Mouse (Mus musculus) heart, embryonic 14.5 days (tissue): Measurements from ENCODE around the gene Gna12. TPM values are rescaled to one million over a fixed set of nuclear protein-coding genes. Genes with fewer than 3 reads are reported as not detected.

Experiments used
- ATAC-seq: fragments of 200-750 bp; cut with Nextera tagmentation; 2 replicates; pipeline ENCODE4 v1.8.0; 2017; ENCODE audit warnings: low read depth, moderate TSS enrichment; ENCODE audit not compliant: insufficient number of reproducible peaks, insufficient read depth, low FRiP score
- H3K27ac ChIP-seq, 2 experiments: fragments of 200-500 bp in 1 of 2; fragments of 300-500 bp in 1 of 2; sonication (generic) in 1 of 2; replicated peaks in 1 of 2; 2 replicates each; pipeline ENCODE4 v1.5.1; 2012 to 2014; ENCODE audit warnings: low read depth in 2 of 2, low read length in 2 of 2, control low read depth in 1 of 2, mild to moderate bottlenecking in 1 of 2, mixed read lengths in 1 of 2; ENCODE audit not compliant: control insufficient read depth in 1 of 2, insufficient read depth in 1 of 2
- H3K27me3 ChIP-seq: fragments of 300-500 bp; sonication (generic); 2 replicates; pipeline ENCODE4 v1.6.1; 2014; ENCODE audit warnings: mild to moderate bottlenecking, low read length, control low read depth; ENCODE audit not compliant: control insufficient read depth, insufficient read depth
- H3K36me3 ChIP-seq: fragments of 300-500 bp; sonication (generic); 2 replicates; pipeline ENCODE4 v1.6.1; 2014; ENCODE audit warnings: mild to moderate bottlenecking, control low read depth, low read length, mixed read lengths; ENCODE audit not compliant: control insufficient read depth, insufficient read depth
- H3K4me1 ChIP-seq, 2 experiments: fragments of 200-500 bp in 1 of 2; fragments of 300-500 bp in 1 of 2; sonication (generic) in 1 of 2; 2 replicates each; pipeline ENCODE4 v1.6.1; 2012 to 2014; ENCODE audit warnings: low read length in 2 of 2, control low read depth in 1 of 2, mixed read lengths in 1 of 2; ENCODE audit not compliant: control insufficient read depth in 2 of 2, insufficient read depth in 2 of 2
- H3K4me2 ChIP-seq: fragments of 300-500 bp; sonication (generic); 2 replicates; pipeline ENCODE4 v1.6.1; 2014; ENCODE audit warnings: mild to moderate bottlenecking, low read length
- H3K4me3 ChIP-seq, 2 experiments: fragments of 200-500 bp in 1 of 2; fragments of 300-500 bp in 1 of 2; sonication (generic) in 1 of 2; 2 replicates each; pipeline ENCODE4 v1.5.1; 2012 to 2014; ENCODE audit warnings: low read length in 2 of 2, mild to moderate bottlenecking in 2 of 2, control low read depth in 1 of 2, low read depth in 1 of 2, moderate library complexity in 1 of 2; ENCODE audit not compliant: control insufficient read depth in 1 of 2, insufficient read depth in 1 of 2
- H3K9ac ChIP-seq: fragments of 300-500 bp; sonication (generic); 2 replicates; pipeline ENCODE4 v1.6.1; 2014; ENCODE audit warnings: mild to moderate bottlenecking, low read length
- H3K9me3 ChIP-seq: fragments of 300-500 bp; sonication (generic); 2 replicates; pipeline ENCODE4 v1.6.1; 2016; ENCODE audit warnings: low read length, control low read depth; ENCODE audit not compliant: control insufficient read depth
- WGBS: fragments of 180-500 bp; shearing (Covaris S2); extraction: QIAGEN DNeasy Blood & Tissue Kit; methylation state at CpG from one replicate; pipeline ENCODE4 v1.1.7; 2014; 5-methylcytosine and 5-hydroxymethylcytosine counted together
- polyA plus RNA-seq: library from polyadenylated mRNA; unstranded; fragments of >200 nt; fragmentation: Nextera tagmentation; extraction: Ambion mirVana; gene quantifications from 2 replicates; pipeline ENCODE4 v1.2.1, GENCODE M21; 2014

The Gna12 gene
- polyA plus RNA-seq, 1 experiment from 2014 or later = 53.8 TPM

DNA sequence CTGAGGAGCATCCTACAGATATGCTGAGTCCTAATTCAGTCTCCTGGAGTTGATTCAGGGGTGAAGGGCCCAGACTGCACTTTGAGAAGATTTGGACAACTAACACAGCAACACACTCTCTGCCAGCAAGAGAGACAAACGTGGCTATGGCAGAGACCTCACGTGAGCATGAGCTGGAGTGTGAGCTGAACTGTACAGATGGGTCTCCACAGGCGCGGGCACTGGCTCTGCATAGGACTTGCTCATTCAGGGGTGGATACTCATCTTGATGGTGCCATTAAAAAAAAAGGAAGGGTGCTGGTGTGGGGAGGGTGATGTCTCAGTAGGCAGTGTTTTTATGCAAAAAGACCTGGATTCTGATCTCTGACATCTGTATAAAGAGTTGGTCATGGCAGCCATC, 55.1 kb downstream of the Gna12 start:
- no peak for ATAC-seq

DNA sequence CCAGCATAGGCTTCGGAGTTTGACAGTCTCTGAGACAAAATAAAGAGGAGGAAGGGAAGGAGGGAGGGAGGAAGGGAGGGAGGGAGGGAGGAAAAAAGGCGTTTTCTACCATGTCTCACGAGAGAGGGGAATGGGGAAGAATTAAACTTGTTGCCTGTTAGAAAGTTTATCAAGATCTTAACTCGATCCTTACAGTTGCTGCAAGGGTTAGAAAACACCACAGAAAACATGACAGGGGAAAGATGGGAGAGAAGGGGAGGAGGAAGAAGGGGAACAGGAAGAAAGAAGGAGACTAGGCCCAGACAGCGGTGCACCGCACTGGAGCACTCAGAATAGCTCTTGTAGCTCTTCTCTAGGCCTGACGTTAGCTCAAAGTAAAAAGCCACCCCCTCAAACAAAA, 58.1 kb downstream of the Gna12 start:
- peaks cover 27 to 54% of the 10 kb centered on the region in 2 experiments for H3K4me1 ChIP-seq
- ATAC-seq = no peak
- 50% methylated on average over 7 of the region's 7 CpGs for WGBS

More for the DNA sequence above, 55.1 kb downstream of the Gna12 start:
- H3K36me3 ChIP-seq = peaks cover 30% of the 10 kb centered on the region
- peaks cover 7 to 42% of the 10 kb centered on the region in 2 experiments for H3K4me1 ChIP-seq
- H3K27me3 ChIP-seq = no peaks in the 10 kb centered on the region
- WGBS = 88% methylated on average over 4 of the region's 4 CpGs
- no peak overlapping the region for H3K4me2 ChIP-seq
- no peak overlapping the region for H3K27ac ChIP-seq
- no peaks in the 10 kb centered on the region for H3K9me3 ChIP-seq
- H3K4me3 ChIP-seq = no peak overlapping the region
- H3K9ac ChIP-seq = no peak overlapping the region

DNA sequence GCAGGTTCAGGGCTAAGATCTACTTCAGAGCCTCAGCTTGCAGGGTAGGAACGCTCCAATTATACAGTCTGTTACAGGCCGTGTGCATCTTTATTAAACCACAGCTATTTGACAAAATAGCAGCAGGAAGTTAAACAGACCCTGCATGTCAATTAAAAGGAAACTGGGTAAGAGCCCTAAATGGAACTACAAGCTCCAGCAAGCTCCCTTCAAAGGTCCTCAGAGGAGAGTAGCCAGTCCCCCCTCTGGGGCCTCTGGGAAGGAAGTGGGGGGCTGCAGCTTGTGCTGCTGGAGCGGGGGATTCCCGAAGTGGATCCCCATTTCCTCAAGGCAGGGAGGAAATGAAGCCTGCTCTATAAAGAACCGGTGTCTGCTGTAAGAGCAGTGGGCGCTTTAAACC, 58.6 kb downstream of the Gna12 start:
- ATAC-seq = no peak
- peak overlapping the region; percentile 57 to 74 for H3K27ac ChIP-seq
- H3K9ac ChIP-seq = no peak overlapping the region
- H3K36me3 ChIP-seq = peaks cover 16% of the 10 kb centered on the region
- no peaks in the 10 kb centered on the region for H3K9me3 ChIP-seq
- no peaks in the 10 kb centered on the region for H3K27me3 ChIP-seq
- H3K4me3 ChIP-seq = no peak overlapping the region
- WGBS = 48% methylated on average over 6 of the region's 6 CpGs
- H3K4me1 ChIP-seq = peaks cover 25 to 54% of the 10 kb centered on the region in 2 experiments
- no peak overlapping the region for H3K4me2 ChIP-seq

More for the DNA sequence above, 58.1 kb downstream of the Gna12 start:
- Histone ChIP-seq H3K36me3 (peaks cover 16% of the 10 kb centered on the region), H3K27ac (peak overlapping the region; percentile 57 to 74), H3K27me3 (no peaks in the 10 kb centered on the region), H3K4me3 (no peak overlapping the region), H3K4me2 (no peak overlapping the region), H3K9me3 (no peaks in the 10 kb centered on the region), H3K9ac (no peak overlapping the region)

- Histone ChIP-seq H3K4me2 (peak overlapping the region; percentile 16), H3K4me3 (no peak overlapping the region), H3K36me3 (peaks cover 3% of the 10 kb centered on the region; the same call in 1 of the 2 replicates), H3K27ac (peak overlapping the region; percentile 96 to 98), H3K9ac (peak overlapping the region; percentile 55), H3K27me3 (no peaks in the 10 kb centered on the region), H3K9me3 (no peaks in the 10 kb centered on the region), H3K4me1 (peaks cover 32 to 54% of the 10 kb centered on the region in 2 experiments)
- no peak for ATAC-seq
- whole genome bisulfite sequencing = 37% methylated on average over 5 of the region's 5 CpGs
Observed at GRCm38 (mm10) chr5:140768333-140768732, 61.9 kb downstream of the Gna12 start.

DNA sequence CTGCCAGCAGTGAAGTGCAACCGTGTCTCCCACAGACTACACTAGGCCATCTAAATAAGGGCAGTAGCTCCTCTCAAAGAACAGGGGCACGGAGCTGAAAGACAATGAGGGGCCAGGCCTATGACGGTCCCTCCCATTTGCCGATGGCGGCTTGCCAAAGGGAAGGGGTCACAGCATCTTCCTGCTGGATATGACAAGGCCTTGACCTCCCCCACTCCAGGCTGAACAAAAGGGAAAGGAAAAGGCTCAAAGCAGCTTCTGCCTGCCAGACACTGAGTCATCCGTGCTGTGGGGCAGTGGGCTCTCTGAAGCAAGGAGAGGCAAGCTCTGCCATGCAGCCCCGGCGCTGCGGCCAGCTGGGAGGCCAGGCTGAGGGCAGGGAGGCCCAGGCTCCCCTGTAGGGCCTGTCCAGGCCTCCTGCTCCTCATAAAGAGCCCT, 62.5 kb downstream of the Gna12 start:
- Histone ChIP-seq H3K9ac (peak overlapping the region; percentile 55), H3K4me1 (peaks cover 32 to 54% of the 10 kb centered on the region in 2 experiments), H3K27ac (peak overlapping the region; percentile 96 to 98), H3K36me3 (0 out of 2 replicates have a peak, but pooled peaks cover 5% of the 10 kb centered on the region), H3K4me2 (peak overlapping the region; percentile 16), H3K9me3 (no peaks in the 10 kb centered on the region), H3K27me3 (no peaks in the 10 kb centered on the region), H3K4me3 (no peak overlapping the region)
- 2% methylated on average over 9 of the region's 9 CpGs for WGBS
- peak; percentile 81 for ATAC-seq

DNA sequence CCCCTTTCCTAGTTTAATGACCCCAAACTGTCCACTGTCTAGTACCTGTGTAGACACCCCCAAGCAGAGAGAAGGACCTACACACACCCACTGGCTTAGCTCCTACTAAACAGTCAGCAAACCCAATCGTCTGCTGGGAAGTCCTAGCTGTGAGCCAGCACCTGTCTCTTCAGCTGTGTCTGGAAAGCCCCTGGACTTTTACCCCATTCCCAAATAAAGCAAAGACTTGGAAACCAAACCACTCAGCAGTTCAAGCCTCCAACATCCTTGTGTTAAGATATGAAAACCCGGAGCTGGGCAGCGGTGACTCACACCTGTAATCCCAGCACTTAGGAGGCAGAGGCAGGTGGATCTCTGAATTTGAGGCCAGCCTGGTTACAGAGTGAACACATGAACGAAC, 63.7 kb downstream of the Gna12 start:
- peak overlapping the region; percentile 1 to 96; a peak in 2 of 4 replicates for H3K27ac ChIP-seq
- no peak overlapping the region for H3K9ac ChIP-seq
- H3K36me3 ChIP-seq = peaks cover 15% of the 10 kb centered on the region
- H3K4me2 ChIP-seq = no peak overlapping the region
- ATAC-seq = no peak
- H3K4me3 ChIP-seq = no peak overlapping the region
- no peaks in the 10 kb centered on the region for H3K27me3 ChIP-seq
- H3K9me3 ChIP-seq = no peaks in the 10 kb centered on the region
- peaks cover 30 to 44% of the 10 kb centered on the region in 2 experiments for H3K4me1 ChIP-seq
- WGBS = 76% methylated on average over 4 of the region's 4 CpGs

DNA sequence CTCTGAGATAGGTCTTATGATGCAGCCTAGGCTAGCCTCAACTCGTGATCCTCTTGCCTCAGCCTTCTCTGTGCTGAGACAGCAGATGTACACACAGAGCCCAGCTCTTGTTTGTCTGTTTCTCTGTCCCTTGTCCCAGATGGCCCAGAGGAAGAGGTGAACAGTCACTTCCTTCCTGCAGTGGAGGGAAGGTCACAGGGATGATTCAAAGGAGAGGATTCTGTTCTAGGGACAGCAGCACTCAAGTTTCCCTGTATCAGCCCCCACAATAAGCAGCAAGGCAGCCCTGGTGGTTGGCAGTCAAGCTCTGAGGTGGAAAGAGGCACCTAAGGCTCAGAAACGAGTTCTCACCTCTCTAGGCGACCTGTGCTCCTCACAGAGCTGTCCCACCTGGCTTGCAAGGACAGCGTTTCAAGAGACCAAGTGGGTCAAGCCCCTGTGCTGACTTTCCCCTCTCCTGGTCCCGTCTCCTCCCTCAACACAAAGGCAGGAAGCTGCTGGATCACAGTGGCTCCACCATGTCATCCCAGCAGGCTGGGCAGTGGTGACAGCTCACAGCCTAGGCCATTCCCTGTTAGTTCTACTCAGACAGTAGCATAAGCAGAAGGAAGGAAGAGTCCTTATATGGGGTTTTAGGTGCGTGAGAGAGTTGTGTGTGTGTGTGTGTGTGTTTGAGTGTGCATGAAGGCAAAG, 65.2 kb downstream of the Gna12 start:
- Histone ChIP-seq H3K4me3 (no peak overlapping the region), H3K27ac (peak overlapping the region; percentile 83 to 96), H3K27me3 (no peaks in the 10 kb centered on the region), H3K36me3 (peaks cover 30% of the 10 kb centered on the region), H3K9me3 (no peaks in the 10 kb centered on the region), H3K9ac (no peak overlapping the region; the same call in 1 of the 2 replicates), H3K4me2 (no peak overlapping the region), H3K4me1 (peaks cover 30 to 42% of the 10 kb centered on the region in 2 experiments)
- 54% methylated on average over 6 of the region's 6 CpGs for WGBS
- ATAC-seq = peak; percentile 20; the same call in 1 of the 2 replicates
